Mouse (Mus musculus) kidney, postnatal 0 days (tissue): ENCODE measurements at regions not wholly inside any gene's neighbourhood (a gene's known extent, or its start where the extent isn't known, plus 50 kb on each side); places are given as distances from the start of the nearest gene placed in this dataset.
A peak's percentile ranks its signal among the peaks of the same experiment; 100 is the strongest.

Experiments used
- ATAC-seq: fragments of 200-750 bp; cut with Nextera tagmentation; replicated peaks from 2 replicates; pipeline ENCODE4 v1.8.0; 2017; ENCODE audit warnings: low read depth, moderate number of reproducible peaks, moderate TSS enrichment, moderate library complexity; ENCODE audit not compliant: low FRiP score
- DNase-seq: peaks from one replicate; pipeline ENCODE4 v3.0.0-alpha.2; 2016; ENCODE audit warnings: low spot score
- H3K27ac ChIP-seq: fragments of 300-500 bp; sonication (generic); 2 replicates; pipeline ENCODE4 v1.5.1; 2014; ENCODE audit warnings: mild to moderate bottlenecking
- H3K27me3 ChIP-seq: fragments of 300-500 bp; sonication (generic); 2 replicates; pipeline ENCODE4 v1.6.1; 2014; ENCODE audit warnings: low read length, mixed read lengths; ENCODE audit not compliant: insufficient read depth
- H3K36me3 ChIP-seq: fragments of 300-500 bp; sonication (generic); 2 replicates; pipeline ENCODE4 v1.6.1; 2014; ENCODE audit warnings: low read length, mixed read lengths; ENCODE audit not compliant: insufficient read depth
- H3K4me1 ChIP-seq: fragments of 300-500 bp; sonication (generic); replicated peaks from 2 replicates; pipeline ENCODE4 v1.6.1; 2014; ENCODE audit warnings: antibody characterized with exemption, low read length, mixed read lengths; ENCODE audit not compliant: insufficient read depth
- H3K4me2 ChIP-seq: fragments of 300-500 bp; sonication (generic); 2 replicates; pipeline ENCODE4 v1.6.1; 2014; ENCODE audit warnings: mild to moderate bottlenecking, low read length, moderate library complexity, mixed read lengths
- H3K4me3 ChIP-seq: fragments of 300-500 bp; sonication (generic); replicated peaks from 2 replicates; pipeline ENCODE4 v1.5.1; 2014; ENCODE audit warnings: low read depth, low read length
- H3K9ac ChIP-seq: fragments of 300-500 bp; sonication (generic); 2 replicates; pipeline ENCODE4 v1.6.1; 2014; ENCODE audit warnings: low read depth, low read length
- H3K9me3 ChIP-seq: fragments of 300-500 bp; sonication (generic); replicated peaks from 2 replicates; pipeline ENCODE4 v1.6.1; 2016; ENCODE audit warnings: low read length, inconsistent platforms, mixed read lengths
- CTCF ChIP-seq: IDR thresholded peaks from 2 replicates; pipeline ENCODE4 v1.5.1; 2016; ENCODE audit warnings: antibody characterized with exemption, low read depth, mild to moderate bottlenecking, moderate library complexity
- WGBS: fragments of 180-500 bp; shearing (Covaris S2); extraction: QIAGEN DNeasy Blood & Tissue Kit; methylation state at CpG from one replicate; pipeline ENCODE4 v1.1.7; 2014; 5-methylcytosine and 5-hydroxymethylcytosine counted together

GRCm38 (mm10) chr8:66768379-66768969 is 71.5 kb downstream of the Npy1r start:
- no peak overlapping the region for H3K4me3 ChIP-seq
- TF ChIP-seq CTCF = no peak
- H3K4me2 ChIP-seq = no peak overlapping the region
- no peak for ATAC-seq
- H3K4me1 ChIP-seq = no peaks in the 10 kb centered on the region
- no peaks in the 10 kb centered on the region for H3K27me3 ChIP-seq
- H3K9me3 ChIP-seq = no peaks in the 10 kb centered on the region
- no peak for DNase-seq
- no peak overlapping the region for H3K9ac ChIP-seq
- no peak overlapping the region for H3K27ac ChIP-seq
- no peaks in the 10 kb centered on the region for H3K36me3 ChIP-seq

- Histone ChIP-seq H3K4me1 (no peaks in the 10 kb centered on the region), H3K4me3 (no peak overlapping the region), H3K4me2 (no peak overlapping the region), H3K27me3 (no peaks in the 10 kb centered on the region), H3K9ac (no peak overlapping the region), H3K27ac (no peak overlapping the region), H3K9me3 (no peaks in the 10 kb centered on the region), H3K36me3 (no peaks in the 10 kb centered on the region)
- TF ChIP-seq CTCF = no peak
- WGBS = 83% methylated on average over 4 of the region's 4 CpGs
- no peak for DNase-seq
- no peak for ATAC-seq
Observed at GRCm38 (mm10) chr8:66771111-66771510, 74.1 kb downstream of the Npy1r start.

GRCm38 (mm10) chr8:66772653-66773052 is 75.7 kb downstream of the Npy1r start:
- Histone ChIP-seq H3K4me3 (no peak overlapping the region), H3K27me3 (no peaks in the 10 kb centered on the region), H3K4me2 (no peak overlapping the region), H3K9me3 (no peaks in the 10 kb centered on the region), H3K9ac (no peak overlapping the region), H3K36me3 (no peaks in the 10 kb centered on the region), H3K4me1 (no peaks in the 10 kb centered on the region), H3K27ac (no peak overlapping the region)
- ATAC-seq = no peak
- no peak for TF ChIP-seq CTCF
- WGBS = 67% methylated on average over 4 of the region's 4 CpGs
- DNase-seq = peak; percentile 4

GRCm38 (mm10) chr8:66777115-66777877 is 80.3 kb downstream of the Npy1r start:
- no peak overlapping the region for H3K27ac ChIP-seq

GRCm38 (mm10) chr8:66779622-66780021 is 80.4 kb upstream of the Naf1 start:
- Histone ChIP-seq H3K4me1 (no peaks in the 10 kb centered on the region), H3K4me3 (no peak overlapping the region), H3K27me3 (no peaks in the 10 kb centered on the region), H3K36me3 (no peaks in the 10 kb centered on the region), H3K4me2 (no peak overlapping the region), H3K9ac (no peak overlapping the region), H3K9me3 (no peaks in the 10 kb centered on the region), H3K27ac (no peak overlapping the region)
- DNase-seq (no peak), ATAC-seq (no peak)
- 92% methylated on average over 1 of the region's 1 CpGs for WGBS
- no peak for TF ChIP-seq CTCF

More at GRCm38 (mm10) chr8:66777115-66777877, 80.3 kb downstream of the Npy1r start:
- Histone ChIP-seq H3K9ac (no peak overlapping the region), H3K27me3 (no peaks in the 10 kb centered on the region), H3K9me3 (no peaks in the 10 kb centered on the region), H3K4me2 (no peak overlapping the region), H3K4me1 (no peaks in the 10 kb centered on the region), H3K4me3 (no peak overlapping the region), H3K36me3 (no peaks in the 10 kb centered on the region)
- no peak for DNase-seq
- ATAC-seq = no peak
- WGBS = 62% methylated on average over 14 of the region's 14 CpGs
- TF ChIP-seq CTCF = no peak

- H3K27ac ChIP-seq = no peak overlapping the region
- H3K9ac ChIP-seq = no peak overlapping the region
- no peak overlapping the region for H3K4me2 ChIP-seq
- 54% methylated on average over 2 of the region's 2 CpGs for WGBS
- TF ChIP-seq CTCF = no peak
- ATAC-seq (no peak), DNase-seq (no peak)
- no peak overlapping the region for H3K4me3 ChIP-seq
- no peaks in the 10 kb centered on the region for H3K27me3 ChIP-seq
- H3K4me1 ChIP-seq = no peaks in the 10 kb centered on the region
- H3K36me3 ChIP-seq = no peaks in the 10 kb centered on the region
- H3K9me3 ChIP-seq = no peaks in the 10 kb centered on the region
Observed at GRCm38 (mm10) chr8:66782656-66783055, 77.4 kb upstream of the Naf1 start.
